In genomic region chr5:145071342-145071741, GRCm38 (mm10) we compare ENCODE assay signal across 14 mouse cellular contexts. TPM values are rescaled to one million over a fixed set of nuclear protein-coding genes. Genes with fewer than 3 reads are reported as not detected.
A peak's percentile ranks its signal among the peaks of the same experiment; 100 is the strongest.
DNase-seq lines count a peak whose midpoint lies in the region; ATAC-seq and TF ChIP-seq lines count a peak whose summit lies in the region.
"Had no signal": no experiment of that assay in that cellular context is flagged by ENCODE, and none has a peak within 500 bp of the region (broad histone marks: within the 10 kb centered on the region; RNA-seq: fewer than 3 reads in every experiment).

No protein-coding gene starts in this region.

- intact Hi-C loops in heart, adult 2 months (cut with DNase I), result no loop called here
- intact Hi-C loops in heart, postnatal 14 days (cut with DNase I), result loop anchor here (5.0 to 10.0 kb wide), 2 partner anchors 69 to 197 kb away; no protein-coding TSS in a partner anchor

- 47% methylated on average over 6 of the region's 6 CpGs for WGBS in heart, adult 2 months
- WGBS in lung, adult 2 months, result 43% methylated on average over 6 of the region's 6 CpGs

- H3K9ac ChIP-seq in heart, adult 2 months (ENCODE audit: low read depth, low read length), result no peak overlapping the region

- no peak for DNase-seq in heart, adult 2 months
- DNase-seq in heart, postnatal 14 days, result no peak
- DNase-seq in 3T3-L1 (ENCODE audit: low read depth, low spot score) (peak; percentile 51), Patski (ENCODE audit: low read depth, low spot score) (no peak)
- no peak for DNase-seq in spleen, postnatal 14 days (ENCODE audit: low spot score in 2 of 2)
- DNase-seq in cerebellum, postnatal 4 days (ENCODE audit: low spot score in 2 of 2), result no peak
- DNase-seq in lung, adult 2 months, result no peak
- DNase-seq: cerebellum, postnatal 25 days had no signal

- no peak for TF ChIP-seq EP300 in heart, adult 2 months (IDR thresholded peaks at IDR 0.05; ENCODE audit: insufficient read depth, low read depth, low read length)

- in situ Hi-C loops in Patski (cut with MboI; ENCODE audit: low pct_unique_long_range_greater_than_20kb), result no loop called here

- CTCF ChIA-PET in Patski (lab: Charles Lee), result interaction anchor here (2.1 kb wide), 1 partner anchor 83 kb away, joined by 7 read pairs; no protein-coding TSS in a partner anchor

- no peaks in the 10 kb centered on the region for H3K4me1 ChIP-seq in heart, adult 2 months (ENCODE audit: control insufficient read depth, insufficient read depth, low read length)
- no peaks in the 10 kb centered on the region for H3K4me1 ChIP-seq in lung, adult 2 months (ENCODE audit: control insufficient read depth, insufficient read depth, low read length)
- H3K4me1 ChIP-seq: midbrain, embryonic 10.5 days had no signal

- ATAC-seq in Patski, result no peak
- ATAC-seq in granulocyte monocyte progenitor cell, adult 5-6 weeks (replicated peaks; ENCODE audit: poor library complexity, severe bottlenecking), result 0 out of 2 replicates have a peak, but pooled peaks have one; percentile 36
- ATAC-seq: hindbrain, embryonic 16.5 days had no signal

- peak; percentile 6; the same call in 1 of the 2 replicates for TF ChIP-seq CTCF in heart, adult 2 months (IDR thresholded peaks at IDR 0.05)
- peak; percentile 61 for TF ChIP-seq CTCF in Patski (IDR thresholded peaks at IDR 0.05)
- no peak for TF ChIP-seq CTCF in lung, adult 2 months (IDR thresholded peaks at IDR 0.05; ENCODE audit: insufficient read depth, low read length)

- no peak overlapping the region for H3K4me3 ChIP-seq in heart, adult 2 months
- no peak overlapping the region for H3K4me3 ChIP-seq in lung, adult 2 months (replicated peaks; ENCODE audit: extremely low read depth, low read depth, low read length)
- H3K4me3 ChIP-seq: midbrain, embryonic 10.5 days had no signal

- H3K79me2 ChIP-seq in heart, adult 2 months (replicated peaks; ENCODE audit: control insufficient read depth, insufficient read depth, low read length), result no peaks in the 10 kb centered on the region

- POLR2A ChIA-PET in Patski (lab: Charles Lee), result no interaction called here

- H3K36me3 ChIP-seq in heart, adult 2 months (ENCODE audit: control insufficient read depth, insufficient read depth, low read length), result no peaks in the 10 kb centered on the region
- H3K36me3 ChIP-seq: midbrain, embryonic 10.5 days had no signal

- H3K27ac ChIP-seq in heart, adult 2 months, result no peak overlapping the region
- H3K27ac ChIP-seq: midbrain, embryonic 10.5 days had no signal

- TF ChIP-seq POLR2A in heart, adult 2 months (IDR thresholded peaks at IDR 0.05; ENCODE audit: insufficient read depth, low read depth, low read length), result no peak
- TF ChIP-seq POLR2A in lung, adult 2 months (IDR thresholded peaks at IDR 0.05; ENCODE audit: borderline replicate concordance, extremely low read depth, low read depth, low read length), result no peak

- H3K27me3 ChIP-seq in heart, adult 2 months (ENCODE audit: control insufficient read depth, insufficient read depth, low read length), result no peaks in the 10 kb centered on the region
- H3K27me3 ChIP-seq in Patski, result no peaks in the 10 kb centered on the region

RNA-seq across cellular contexts. Expression of gene Arpc1a, which starts 12.3 kb away (rescaled TPM):
- 10 to 100 TPM; 60.4 to 64.4 TPM for total RNA-seq in heart, adult 2 months (2021)
- 67.8 and 79.9 TPM in 2 replicates for polyA plus RNA-seq in heart, adult 2 months (2012; rRNA removed)
- total RNA-seq in heart, postnatal 14 days (2021), result 10 to 100 TPM; 63.3 to 67.2 TPM
- polyA plus RNA-seq in Patski (2021), result 164 TPM
- 76.8 and 81.1 TPM in 2 replicates for total RNA-seq in granulocyte monocyte progenitor cell, adult 5-6 weeks (2014; fragmentation: Nextera tagmentation)
- 42.0 and 48.1 TPM in 2 replicates for total RNA-seq in granulocyte monocyte progenitor cell, adult 5-6 weeks (2017)
- 117 and 135 TPM in 2 replicates for polyA plus RNA-seq in lung, adult 2 months (2012; rRNA removed)

RNA-seq across cellular contexts. Expression of gene Kpna7, which starts 12.5 kb away (rescaled TPM):
- total RNA-seq in heart, adult 2 months (2021), result not detected
- polyA plus RNA-seq in heart, adult 2 months (2012; rRNA removed), result not detected in 2 replicates
- total RNA-seq in heart, postnatal 14 days (2021), result not detected
- polyA plus RNA-seq in Patski (2021), result 0.21 TPM
- not detected in 2 replicates for total RNA-seq in granulocyte monocyte progenitor cell, adult 5-6 weeks (2014; fragmentation: Nextera tagmentation)
- total RNA-seq in granulocyte monocyte progenitor cell, adult 5-6 weeks (2017), result not detected in 2 replicates
- polyA plus RNA-seq in lung, adult 2 months (2012; rRNA removed), result not detected in 2 replicates
- total RNA-seq: gastrocnemius, adult 8-10 months; neutrophil, adult 5-6 weeks had no signal
- polyA plus RNA-seq: hindbrain, embryonic 16.5 days; midbrain, embryonic 10.5 days; stomach, embryonic 14.5 days had no signal

RNA-seq across cellular contexts. Expression of gene 1700018F24Rik, which starts 28.6 kb away (rescaled TPM):
- not detected for total RNA-seq in heart, adult 2 months (2021)
- not detected in 2 replicates for polyA plus RNA-seq in heart, adult 2 months (2012; rRNA removed)
- total RNA-seq in heart, postnatal 14 days (2021), result not detected
- polyA plus RNA-seq in Patski (2021), result not detected
- total RNA-seq in granulocyte monocyte progenitor cell, adult 5-6 weeks (2014; fragmentation: Nextera tagmentation), result not detected in 2 replicates
- not detected in 2 replicates for total RNA-seq in granulocyte monocyte progenitor cell, adult 5-6 weeks (2017)
- polyA plus RNA-seq in lung, adult 2 months (2012; rRNA removed), result not detected in 2 replicates
- total RNA-seq: gastrocnemius, adult 8-10 months; neutrophil, adult 5-6 weeks had no signal
- polyA plus RNA-seq: hindbrain, embryonic 16.5 days; midbrain, embryonic 10.5 days; stomach, embryonic 14.5 days had no signal

RNA-seq across cellular contexts. Expression of gene Gm4871, which starts 38.8 kb away (rescaled TPM):
- total RNA-seq in heart, adult 2 months (2021), result not detected
- polyA plus RNA-seq in heart, adult 2 months (2012; rRNA removed), result not detected in 2 replicates
- not detected for total RNA-seq in heart, postnatal 14 days (2021)
- not detected for polyA plus RNA-seq in Patski (2021)
- not detected in 2 replicates for total RNA-seq in granulocyte monocyte progenitor cell, adult 5-6 weeks (2014; fragmentation: Nextera tagmentation)
- not detected in 2 replicates for total RNA-seq in granulocyte monocyte progenitor cell, adult 5-6 weeks (2017)
- polyA plus RNA-seq in lung, adult 2 months (2012; rRNA removed), result not detected in 2 replicates
- total RNA-seq: gastrocnemius, adult 8-10 months; neutrophil, adult 5-6 weeks had no signal
- polyA plus RNA-seq: hindbrain, embryonic 16.5 days; midbrain, embryonic 10.5 days; stomach, embryonic 14.5 days had no signal

RNA-seq across cellular contexts. Expression of gene Arpc1b, which starts 42.7 kb away (rescaled TPM):
- 10 to 100 TPM; 60.8 to 75.0 TPM for total RNA-seq in heart, adult 2 months (2021)
- polyA plus RNA-seq in heart, adult 2 months (2012; rRNA removed), result 133 and 137 TPM in 2 replicates
- total RNA-seq in heart, postnatal 14 days (2021), result 100 to 1,000 TPM in 1 of 2 experiments, 10 to 100 TPM in 1; 97.2 to 113 TPM
- 707 TPM for polyA plus RNA-seq in Patski (2021)
- 404 and 492 TPM in 2 replicates for total RNA-seq in granulocyte monocyte progenitor cell, adult 5-6 weeks (2014; fragmentation: Nextera tagmentation)
- 197 and 242 TPM in 2 replicates for total RNA-seq in granulocyte monocyte progenitor cell, adult 5-6 weeks (2017)
- 492 and 519 TPM in 2 replicates for polyA plus RNA-seq in lung, adult 2 months (2012; rRNA removed)
